In the genomic region with DNA sequence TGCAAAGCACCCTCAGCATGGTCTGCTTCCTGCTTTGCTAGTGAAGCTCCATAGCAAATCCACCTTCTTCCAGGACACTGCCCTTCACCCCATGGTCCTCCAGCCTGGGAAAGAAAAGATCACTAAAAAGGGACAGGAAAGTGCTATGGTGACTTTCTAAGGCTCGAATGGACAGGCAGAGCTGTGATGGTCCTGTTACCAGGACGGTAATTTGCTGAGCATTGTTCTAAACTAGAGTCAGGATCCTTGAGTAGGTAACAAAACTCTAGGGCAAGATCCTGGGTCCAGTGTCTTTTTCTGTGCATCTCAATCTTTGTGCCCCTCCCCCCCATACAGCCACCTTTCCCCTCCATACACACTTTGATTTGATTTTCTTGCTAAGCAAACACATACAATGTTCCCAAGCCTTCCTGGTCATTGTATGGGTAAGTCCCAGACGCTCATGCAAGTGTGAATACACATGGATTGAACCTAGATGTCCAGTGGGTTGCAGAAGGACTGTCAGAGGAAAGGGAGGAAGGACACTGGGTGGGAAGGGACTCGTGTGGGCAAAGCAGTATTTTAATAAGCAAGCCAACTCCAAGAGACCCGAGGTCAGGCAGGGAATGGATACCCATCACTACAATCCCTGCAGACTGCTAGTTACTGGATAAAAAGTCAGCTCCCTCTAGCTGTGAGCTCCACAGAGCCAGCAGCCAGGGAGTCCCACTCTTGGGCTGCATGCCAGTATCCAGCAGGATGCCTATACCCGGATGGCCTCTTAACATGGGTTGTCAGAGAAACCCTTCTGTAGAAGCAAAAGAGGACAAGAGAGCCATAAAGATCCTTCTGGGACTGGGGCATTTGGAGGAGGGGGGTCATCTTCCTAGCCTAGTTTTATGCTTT, we compare ENCODE assay signal across 9 mouse cellular contexts.
DNase-seq lines count a peak whose midpoint lies in the region; ATAC-seq lines count a peak whose summit lies in the region.
"Had no signal": no experiment of that assay in that cellular context is flagged by ENCODE, and none has a peak within 500 bp of the region (broad histone marks: within the 10 kb centered on the region; RNA-seq: fewer than 3 reads in every experiment).

No protein-coding gene starts in this region.

- peaks cover 49% of the 10 kb centered on the region for H3K4me1 ChIP-seq in brown adipose tissue, adult 24 weeks (ENCODE audit: control insufficient read depth, insufficient read depth, insufficient read length, low read length)
- H3K4me1 ChIP-seq in heart, embryonic 16.5 days (ENCODE audit: control insufficient read depth, insufficient read depth, low read length), result peaks cover 38% of the 10 kb centered on the region

- no peaks in the 10 kb centered on the region for H3K27me3 ChIP-seq in heart, embryonic 16.5 days (ENCODE audit: control insufficient read depth, insufficient read depth, low read length)

- no peak overlapping the region for H3K4me3 ChIP-seq in brown adipose tissue, adult 24 weeks (ENCODE audit: insufficient read depth, low read depth, low read length)
- no peak overlapping the region for H3K4me3 ChIP-seq in heart, embryonic 16.5 days (ENCODE audit: low read length)

- no peak overlapping the region for H3K4me2 ChIP-seq in heart, embryonic 16.5 days (ENCODE audit: low read depth, low read length)

- intact Hi-C loops in heart, postnatal 25 days (cut with DNase I), result loop anchor here (2.0 to 5.0 kb wide), 6 partner anchors 19 to 313 kb away; a partner anchor contains a TSS

- peak; percentile 68 to 75 for DNase-seq in heart, adult 18-20 months
- no peak for DNase-seq in heart, postnatal 25 days (ENCODE audit: low spot score)
- peak; percentile 61 to 78 for DNase-seq in kidney, postnatal 36 days
- DNase-seq in lung, postnatal 25 days (ENCODE audit: low spot score), result peak; percentile 48
- no peak for DNase-seq in urinary bladder, adult 18-20 months (ENCODE audit: low spot score in 2 of 2)

- ATAC-seq in heart, embryonic 16.5 days (replicated peaks; ENCODE audit: extremely low read depth, insufficient read depth, low FRiP score), result peak; percentile 62; the same call in 1 of the 2 replicates
- no peak for ATAC-seq in megakaryocyte-erythroid progenitor cell, adult 5-6 weeks (replicated peaks; ENCODE audit: low FRiP score, low TSS enrichment, poor library complexity, severe bottlenecking)

- no peaks in the 10 kb centered on the region for H3K36me3 ChIP-seq in heart, embryonic 16.5 days (ENCODE audit: control insufficient read depth, insufficient read depth)

- no peaks in the 10 kb centered on the region for H3K9me3 ChIP-seq in heart, embryonic 16.5 days (replicated peaks; ENCODE audit: control insufficient read depth, low read length)

- 22% methylated on average over 6 of the region's 6 CpGs for WGBS in heart, embryonic 16.5 days

- peak overlapping the region; percentile 64 for H3K27ac ChIP-seq in brown adipose tissue, adult 24 weeks (replicated peaks; ENCODE audit: low read depth, low read length)
- H3K27ac ChIP-seq in heart, embryonic 16.5 days (ENCODE audit: low read length), result peak overlapping the region; percentile 82
- H3K27ac ChIP-seq: liver, embryonic 14.5 days had no signal

- H3K9ac ChIP-seq in heart, embryonic 16.5 days (ENCODE audit: low read length), result peak overlapping the region; percentile 45; the same call in 1 of the 2 replicates
- H3K9ac ChIP-seq: liver, embryonic 14.5 days had no signal

Comparison
In these comparisons a context has a peak if more than half of its experiments do, and no peak if none do; other contexts are left out.
1. DNase-seq: peak in heart, adult 18-20 months (2 of 2), kidney, postnatal 36 days (2 of 2) and lung, postnatal 25 days (single experiment); none in heart, postnatal 25 days (single experiment) and urinary bladder, adult 18-20 months (0 of 2).